Mouse (Mus musculus) embryonic facial prominence, embryonic 13.5 days (tissue): ENCODE measurements around the gene Ky. TPM values are rescaled to one million over a fixed set of nuclear protein-coding genes. Genes with fewer than 3 reads are reported as not detected.
A peak's percentile ranks its signal among the peaks of the same experiment; 100 is the strongest.

ENCODE experiments used
- ATAC-seq: fragments of 200-750 bp; cut with Nextera tagmentation; 2 replicates; pipeline ENCODE4 v1.8.0; 2017; ENCODE audit warnings: low read depth; ENCODE audit not compliant: insufficient number of reproducible peaks, insufficient read depth, low FRiP score, low TSS enrichment
- H3K27ac ChIP-seq: fragments of 300-500 bp; sonication (generic); 2 replicates; pipeline ENCODE4 v1.5.1; 2015; ENCODE audit warnings: moderate library complexity, mild to moderate bottlenecking, inconsistent platforms
- H3K27me3 ChIP-seq: fragments of 300-500 bp; sonication (generic); 2 replicates; pipeline ENCODE4 v1.6.1; 2015; ENCODE audit warnings: mild to moderate bottlenecking, inconsistent platforms
- H3K36me3 ChIP-seq: fragments of 300-500 bp; sonication (generic); 2 replicates; pipeline ENCODE4 v1.6.1; 2015; ENCODE audit warnings: mild to moderate bottlenecking, inconsistent platforms
- H3K4me1 ChIP-seq: fragments of 300-500 bp; sonication (generic); 2 replicates; pipeline ENCODE4 v1.6.1; 2015; ENCODE audit warnings: inconsistent platforms
- H3K4me2 ChIP-seq: fragments of 300-500 bp; sonication (generic); 2 replicates; pipeline ENCODE4 v1.6.1; 2015; ENCODE audit warnings: moderate library complexity, mild to moderate bottlenecking, inconsistent platforms
- H3K4me3 ChIP-seq: fragments of 300-500 bp; sonication (generic); 2 replicates; pipeline ENCODE4 v1.5.1; 2015; ENCODE audit warnings: mild to moderate bottlenecking, inconsistent platforms
- H3K9ac ChIP-seq: fragments of 300-500 bp; sonication (generic); 2 replicates; pipeline ENCODE4 v1.6.1; 2015; ENCODE audit warnings: mild to moderate bottlenecking, inconsistent platforms
- H3K9me3 ChIP-seq: fragments of 300-500 bp; sonication (generic); 2 replicates; pipeline ENCODE4 v1.6.1; 2016; ENCODE audit warnings: inconsistent platforms
- WGBS: fragments of 180-500 bp; shearing (Covaris S2); methylation state at CpG from one replicate; pipeline ENCODE4 v1.1.7; 2015; ENCODE audit warnings: mixed read lengths; 5-methylcytosine and 5-hydroxymethylcytosine counted together
- polyA plus RNA-seq: library from polyadenylated mRNA; unstranded; fragments of >200 nt; fragmentation: Nextera tagmentation; extraction: Ambion mirVana; gene quantifications from 2 replicates; pipeline ENCODE4 v1.2.1, GENCODE M21; 2015

Gene Ky
- polyA plus RNA-seq, 1 experiment from 2014 or later: 0.13 TPM

- no peak for ATAC-seq
- Histone ChIP-seq H3K27me3 (peaks cover 48% of the 10 kb centered on the region), H3K27ac (no peak overlapping the region), H3K4me1 (peaks cover 12% of the 10 kb centered on the region), H3K9me3 (no peaks in the 10 kb centered on the region), H3K4me2 (no peak overlapping the region), H3K9ac (no peak overlapping the region), H3K36me3 (no peaks in the 10 kb centered on the region), H3K4me3 (no peak overlapping the region)
- 86% methylated on average over 3 of the region's 3 CpGs for WGBS
Measured at GRCm38 (mm10) chr9:102508315-102508714, 2.8 kb downstream of the Ky start.

- Histone ChIP-seq H3K9ac (no peak overlapping the region), H3K4me1 (peaks cover 1% of the 10 kb centered on the region; the same call in 1 of the 2 replicates), H3K27me3 (peaks cover 21% of the 10 kb centered on the region), H3K9me3 (no peaks in the 10 kb centered on the region), H3K27ac (no peak overlapping the region), H3K36me3 (no peaks in the 10 kb centered on the region), H3K4me2 (no peak overlapping the region), H3K4me3 (no peak overlapping the region)
- 38% methylated on average over 8 of the region's 8 CpGs for WGBS
- peak; percentile 39; the same call in 1 of the 2 replicates for ATAC-seq
Measured at GRCm38 (mm10) chr9:102511423-102511822, 5.9 kb downstream of the Ky start.

GRCm38 (mm10) chr9:102513578-102513977 lies 8.0 kb downstream of the Ky start:
- H3K4me3 ChIP-seq: no peak overlapping the region
- no peak overlapping the region for H3K9ac ChIP-seq
- ATAC-seq: no peak
- H3K36me3 ChIP-seq: no peaks in the 10 kb centered on the region
- 76% methylated on average over 4 of the region's 4 CpGs for WGBS
- H3K4me1 ChIP-seq: no peaks in the 10 kb centered on the region
- no peaks in the 10 kb centered on the region; the same call in 1 of the 2 replicates for H3K27me3 ChIP-seq
- no peak overlapping the region for H3K27ac ChIP-seq
- H3K4me2 ChIP-seq: no peak overlapping the region
- no peaks in the 10 kb centered on the region for H3K9me3 ChIP-seq

- H3K36me3 ChIP-seq: no peaks in the 10 kb centered on the region
- no peak overlapping the region for H3K4me3 ChIP-seq
Measured at GRCm38 (mm10) chr9:102518443-102518842, 12.9 kb downstream of the Ky start.

DNA sequence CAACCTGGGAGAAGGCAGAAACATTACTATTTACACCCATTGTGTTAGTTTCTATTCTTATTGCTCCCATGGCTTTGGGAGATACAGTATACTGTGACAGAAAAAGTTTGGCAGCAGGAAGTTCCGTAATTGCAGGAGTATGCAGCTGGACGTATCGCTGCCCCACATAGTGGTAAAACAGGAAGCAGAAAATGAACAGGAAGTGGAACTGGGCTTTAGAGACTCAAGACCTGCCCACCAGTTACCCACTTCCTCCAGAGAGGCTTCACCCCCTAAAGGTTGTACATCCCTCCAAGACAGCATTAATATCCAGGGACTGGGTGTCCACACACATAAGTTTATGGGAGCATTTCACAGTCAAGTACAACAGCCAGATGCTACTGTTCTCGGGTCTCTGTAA lies 15.8 kb downstream of the Ky start:
- 74% methylated on average over 4 of the region's 4 CpGs for WGBS
- H3K27ac ChIP-seq: no peak overlapping the region
- no peaks in the 10 kb centered on the region for H3K36me3 ChIP-seq
- H3K4me3 ChIP-seq: no peak overlapping the region
- H3K27me3 ChIP-seq: no peaks in the 10 kb centered on the region
- H3K9ac ChIP-seq: no peak overlapping the region
- H3K4me1 ChIP-seq: no peaks in the 10 kb centered on the region
- H3K9me3 ChIP-seq: no peaks in the 10 kb centered on the region
- ATAC-seq: no peak
- no peak overlapping the region for H3K4me2 ChIP-seq

More at GRCm38 (mm10) chr9:102518443-102518842, 12.9 kb downstream of the Ky start:
- no peak for ATAC-seq
- no peak overlapping the region for H3K27ac ChIP-seq
- no peak overlapping the region for H3K4me2 ChIP-seq
- WGBS: 90% methylated on average over 9 of the region's 9 CpGs
- no peaks in the 10 kb centered on the region for H3K4me1 ChIP-seq
- H3K9ac ChIP-seq: no peak overlapping the region
- no peaks in the 10 kb centered on the region for H3K9me3 ChIP-seq
- no peaks in the 10 kb centered on the region for H3K27me3 ChIP-seq

- Histone ChIP-seq H3K4me2 (no peak overlapping the region), H3K4me3 (no peak overlapping the region), H3K9ac (no peak overlapping the region), H3K9me3 (no peaks in the 10 kb centered on the region), H3K36me3 (no peaks in the 10 kb centered on the region), H3K4me1 (no peaks in the 10 kb centered on the region), H3K27ac (no peak overlapping the region), H3K27me3 (0 out of 2 replicates have a peak, but pooled peaks cover 4% of the 10 kb centered on the region)
- 85% methylated on average over 7 of the region's 7 CpGs for WGBS
- ATAC-seq: no peak
Measured at GRCm38 (mm10) chr9:102528106-102528505, 22.6 kb downstream of the Ky start.

GRCm38 (mm10) chr9:102528561-102528960 lies 23.0 kb downstream of the Ky start:
- WGBS: 82% methylated on average over 7 of the region's 7 CpGs
- Histone ChIP-seq H3K4me1 (no peaks in the 10 kb centered on the region), H3K9ac (no peak overlapping the region), H3K4me2 (no peak overlapping the region), H3K27me3 (0 out of 2 replicates have a peak, but pooled peaks cover 4% of the 10 kb centered on the region), H3K9me3 (no peaks in the 10 kb centered on the region), H3K4me3 (no peak overlapping the region), H3K27ac (no peak overlapping the region), H3K36me3 (no peaks in the 10 kb centered on the region)
- no peak for ATAC-seq

GRCm38 (mm10) chr9:102529008-102529407 lies 23.5 kb downstream of the Ky start:
- H3K36me3 ChIP-seq: no peaks in the 10 kb centered on the region
- no peaks in the 10 kb centered on the region for H3K4me1 ChIP-seq
- H3K27ac ChIP-seq: no peak overlapping the region
- no peaks in the 10 kb centered on the region for H3K9me3 ChIP-seq
- H3K4me3 ChIP-seq: no peak overlapping the region
- no peak for ATAC-seq
- 80% methylated on average over 3 of the region's 3 CpGs for WGBS
- H3K4me2 ChIP-seq: no peak overlapping the region
- no peak overlapping the region for H3K9ac ChIP-seq
- H3K27me3 ChIP-seq: 0 out of 2 replicates have a peak, but pooled peaks cover 4% of the 10 kb centered on the region

DNA sequence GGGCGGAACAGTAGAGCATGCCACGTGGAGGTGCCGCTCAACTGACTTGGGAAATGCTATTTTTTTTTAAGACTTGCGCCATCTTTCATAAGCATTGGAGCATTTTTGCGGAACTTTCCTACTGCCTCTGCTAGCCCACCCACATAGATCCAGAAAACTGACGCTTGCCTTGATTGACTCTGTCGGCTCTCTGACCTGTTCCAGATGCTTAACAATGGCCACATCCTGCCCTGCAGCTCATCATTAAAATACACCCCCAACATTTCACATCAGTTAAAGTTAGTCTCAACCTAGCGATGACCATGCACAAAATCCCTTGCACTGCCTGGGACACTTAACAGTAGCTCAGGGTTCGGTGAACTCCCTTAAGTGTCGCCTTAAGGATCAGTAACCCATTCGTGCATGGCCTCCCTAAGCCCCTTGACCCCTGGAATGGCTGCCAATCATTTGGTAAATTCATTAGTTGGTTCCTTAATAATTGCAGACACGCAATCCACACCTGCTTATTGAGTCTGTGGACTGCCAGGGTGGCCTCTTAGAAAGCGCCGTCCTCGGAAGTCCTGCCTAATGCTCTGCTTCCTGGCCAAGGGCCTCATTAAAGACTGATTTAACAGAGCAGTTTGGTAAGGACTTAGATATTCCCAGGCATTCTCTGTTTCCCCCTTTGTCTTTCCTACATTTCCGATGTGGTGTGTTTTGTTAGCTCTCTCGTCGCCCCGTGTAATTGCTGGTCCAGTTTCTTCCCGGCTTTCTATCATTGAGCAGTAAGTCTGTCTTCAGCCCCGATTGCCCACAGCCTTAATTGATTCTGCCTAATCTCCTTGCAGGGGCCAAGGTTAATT lies 25.7 kb downstream of the Ky start:
- 0 out of 2 replicates have a peak, but pooled peaks cover 4% of the 10 kb centered on the region for H3K27me3 ChIP-seq
- ATAC-seq: no peak
- no peak overlapping the region for H3K4me3 ChIP-seq
- H3K9ac ChIP-seq: no peak overlapping the region
- H3K36me3 ChIP-seq: no peaks in the 10 kb centered on the region
- H3K4me1 ChIP-seq: no peaks in the 10 kb centered on the region
- no peaks in the 10 kb centered on the region for H3K9me3 ChIP-seq
- WGBS: 41% methylated on average over 21 of the region's 21 CpGs
- no peak overlapping the region for H3K27ac ChIP-seq
- no peak overlapping the region for H3K4me2 ChIP-seq

DNA sequence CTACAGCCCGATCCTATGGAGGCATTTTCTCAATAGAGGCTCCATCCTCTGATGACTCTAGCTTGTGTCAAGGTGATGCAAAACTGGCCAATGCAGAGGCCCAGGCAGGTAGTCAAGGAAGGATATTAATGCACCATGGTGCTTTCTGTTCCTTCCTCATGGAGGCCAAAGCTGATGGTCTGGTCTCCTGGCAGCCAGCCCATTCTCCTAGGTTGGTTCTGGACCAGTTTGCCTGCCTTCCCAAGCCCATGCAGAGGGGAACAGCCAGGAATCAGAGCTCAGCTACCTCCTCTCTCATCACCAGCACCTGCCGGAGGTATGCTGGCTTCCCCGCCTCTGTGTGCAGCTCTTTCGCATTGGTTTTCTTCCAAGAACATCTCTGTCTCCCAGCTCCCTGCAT lies 31.4 kb downstream of the Ky start:
- Histone ChIP-seq H3K4me3 (no peak overlapping the region), H3K27ac (no peak overlapping the region), H3K36me3 (no peaks in the 10 kb centered on the region), H3K27me3 (0 out of 2 replicates have a peak, but pooled peaks cover under 1% of the 10 kb centered on the region), H3K4me2 (no peak overlapping the region), H3K9ac (no peak overlapping the region), H3K9me3 (no peaks in the 10 kb centered on the region), H3K4me1 (no peaks in the 10 kb centered on the region)
- no peak for ATAC-seq
- 91% methylated on average over 4 of the region's 4 CpGs for WGBS

DNA sequence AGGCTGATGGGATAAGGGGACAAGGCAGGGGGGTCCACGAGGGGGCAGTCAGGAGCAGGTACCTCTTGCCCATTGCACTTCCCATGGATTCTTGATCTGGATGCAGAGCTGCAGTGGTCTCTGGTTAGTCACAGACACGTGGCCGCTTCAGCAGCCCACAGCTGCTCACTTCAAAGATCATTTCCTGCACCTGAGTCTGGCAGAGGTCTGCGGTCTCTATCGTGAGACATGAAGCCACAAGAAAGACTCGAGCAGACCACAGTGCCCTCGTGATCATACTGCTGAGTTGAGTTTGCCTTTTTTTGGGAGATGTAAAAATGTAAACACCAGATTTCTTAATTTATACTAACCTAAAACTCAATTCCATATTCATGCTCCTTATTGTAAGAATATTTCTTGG lies 34.1 kb downstream of the Ky start:
- H3K4me1 ChIP-seq: peaks cover 8% of the 10 kb centered on the region
- H3K9ac ChIP-seq: no peak overlapping the region
- H3K27ac ChIP-seq: no peak overlapping the region
- 65% methylated on average over 7 of the region's 7 CpGs for WGBS
- no peaks in the 10 kb centered on the region for H3K36me3 ChIP-seq
- peaks cover 9% of the 10 kb centered on the region for H3K27me3 ChIP-seq
- no peaks in the 10 kb centered on the region for H3K9me3 ChIP-seq
- no peak overlapping the region for H3K4me2 ChIP-seq
- H3K4me3 ChIP-seq: no peak overlapping the region
- ATAC-seq: no peak

- H3K4me2 ChIP-seq: no peak overlapping the region
- no peak overlapping the region for H3K27ac ChIP-seq
- 76% methylated on average over 10 of the region's 10 CpGs for WGBS
- H3K9ac ChIP-seq: no peak overlapping the region
- no peak for ATAC-seq
- H3K4me1 ChIP-seq: peaks cover 18% of the 10 kb centered on the region
- H3K9me3 ChIP-seq: no peaks in the 10 kb centered on the region
- peaks cover 24% of the 10 kb centered on the region for H3K27me3 ChIP-seq
- H3K4me3 ChIP-seq: no peak overlapping the region
- H3K36me3 ChIP-seq: no peaks in the 10 kb centered on the region
Measured at GRCm38 (mm10) chr9:102541666-102542065, 36.1 kb downstream of the Ky start.
